Mouse (Mus musculus) retina, postnatal 7 days (tissue): Measurements from ENCODE around the gene Gria3.
A peak's percentile ranks its signal among the peaks of the same experiment; 100 is the strongest.

Experiments used
- DNase-seq: peaks from one replicate; pipeline ENCODE4 v3.0.0-alpha.2; 2012; ENCODE audit warnings: low read depth, low spot score

Gria3 gene

DNA sequence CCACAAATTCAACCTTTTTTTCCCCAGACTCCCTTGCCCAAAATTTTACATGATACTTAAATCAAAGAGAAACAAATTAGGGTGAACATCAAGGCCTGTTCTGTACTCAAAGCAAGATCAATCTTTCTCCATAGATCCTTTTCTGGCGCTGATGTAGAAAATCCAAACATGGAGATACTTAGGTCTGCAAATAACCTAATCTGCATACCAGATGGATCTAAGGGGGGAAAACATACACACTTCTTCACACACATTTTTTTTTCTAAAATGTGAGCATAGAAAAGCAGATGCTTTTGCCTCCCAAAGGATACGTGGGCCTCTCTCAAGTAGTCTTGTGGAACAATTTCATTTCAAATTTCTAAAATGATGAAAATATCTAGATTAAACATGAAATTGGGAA is 164.2 kb downstream of the Gria3 start:
- DNase-seq = no peak

- DNase-seq = no peak
Measured at GRCm38 (mm10) chrX:41573079-41573478, 172.4 kb downstream of the Gria3 start.

GRCm38 (mm10) chrX:41578797-41579196 is 178.1 kb downstream of the Gria3 start:
- DNase-seq = no peak

GRCm38 (mm10) chrX:41587692-41588091 is 187.0 kb downstream of the Gria3 start:
- no peak for DNase-seq

- no peak for DNase-seq
Measured at GRCm38 (mm10) chrX:41607181-41607580, 206.5 kb downstream of the Gria3 start.

- DNase-seq = peak; percentile 9
Measured at GRCm38 (mm10) chrX:41614920-41615319, 214.3 kb downstream of the Gria3 start.

DNA sequence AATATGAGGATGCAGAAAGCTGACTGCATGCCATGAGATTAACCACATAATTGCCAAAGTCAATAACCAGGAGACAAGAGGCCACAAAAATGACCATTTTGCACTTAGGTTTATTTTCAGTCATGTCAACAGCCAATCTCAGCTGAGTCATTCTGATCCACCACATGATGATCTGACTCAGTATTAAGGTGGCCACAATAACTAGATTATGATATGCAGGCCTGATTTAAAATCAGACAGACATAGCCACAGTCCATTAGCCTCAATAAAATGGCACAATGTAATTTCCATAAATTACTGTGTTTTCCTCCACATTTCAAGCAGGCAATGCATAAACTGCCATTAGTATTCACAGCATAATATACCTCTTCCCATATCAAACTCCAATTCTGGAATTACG is 216.3 kb downstream of the Gria3 start:
- DNase-seq = no peak

DNA sequence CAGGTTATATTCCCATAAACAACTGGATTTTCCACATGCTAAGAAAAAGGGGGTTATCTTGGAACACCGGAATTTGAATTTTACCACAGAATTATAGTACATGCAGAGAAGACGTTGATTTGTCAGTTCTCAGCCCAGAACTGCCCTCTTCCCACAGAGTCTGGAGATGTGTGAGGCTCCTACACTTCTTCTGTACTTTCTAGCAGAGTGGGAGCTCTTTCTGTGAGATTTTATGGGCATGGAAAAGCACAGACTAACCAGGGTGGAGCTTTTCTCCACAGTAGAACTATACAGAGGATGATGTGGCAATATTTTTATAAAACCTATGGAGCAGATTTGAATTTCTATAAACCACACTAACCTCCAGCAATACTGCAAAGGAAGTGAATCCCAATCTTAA is 217.7 kb downstream of the Gria3 start:
- DNase-seq = no peak

- DNase-seq = no peak
Measured at GRCm38 (mm10) chrX:41633576-41633975, 232.9 kb downstream of the Gria3 start.

DNA sequence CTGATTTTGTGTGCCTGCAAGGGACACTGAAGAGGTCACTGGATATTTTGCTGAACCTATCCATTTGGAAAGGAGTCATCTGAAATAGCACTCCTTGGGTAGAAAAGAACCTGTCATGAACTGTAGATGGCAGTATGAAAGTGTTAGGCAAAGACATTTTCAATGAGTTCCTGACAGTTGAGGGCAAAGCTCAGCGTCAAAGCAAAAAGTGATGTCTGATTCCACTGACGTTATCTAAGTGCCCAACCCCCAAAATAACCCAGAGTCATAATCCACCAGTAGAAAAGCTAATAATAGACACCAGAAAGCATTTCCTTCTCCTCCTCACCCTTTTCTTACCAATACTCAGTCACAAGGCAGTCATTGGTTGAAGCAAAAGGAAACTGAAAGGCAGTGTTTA is 244.3 kb downstream of the Gria3 start:
- DNase-seq = no peak

DNA sequence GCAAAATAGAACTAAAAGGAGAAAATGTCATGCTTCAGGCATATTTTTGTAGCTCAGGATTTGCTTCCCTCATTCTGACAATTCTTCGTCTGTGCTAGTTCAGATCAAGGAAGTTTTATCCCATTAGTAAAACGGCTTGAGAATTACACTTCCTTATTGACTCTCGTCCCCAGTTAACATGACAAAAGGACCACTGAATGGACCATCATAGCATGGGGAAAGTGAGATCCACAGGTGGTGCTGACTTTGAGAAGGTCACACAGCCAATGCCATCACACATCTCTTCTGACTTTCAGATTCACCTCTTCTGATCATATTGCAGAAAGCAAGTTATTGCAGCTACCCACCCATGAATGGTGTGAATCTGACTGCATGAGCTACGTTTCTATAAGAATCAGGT is 257.1 kb downstream of the Gria3 start:
- no peak for DNase-seq

DNA sequence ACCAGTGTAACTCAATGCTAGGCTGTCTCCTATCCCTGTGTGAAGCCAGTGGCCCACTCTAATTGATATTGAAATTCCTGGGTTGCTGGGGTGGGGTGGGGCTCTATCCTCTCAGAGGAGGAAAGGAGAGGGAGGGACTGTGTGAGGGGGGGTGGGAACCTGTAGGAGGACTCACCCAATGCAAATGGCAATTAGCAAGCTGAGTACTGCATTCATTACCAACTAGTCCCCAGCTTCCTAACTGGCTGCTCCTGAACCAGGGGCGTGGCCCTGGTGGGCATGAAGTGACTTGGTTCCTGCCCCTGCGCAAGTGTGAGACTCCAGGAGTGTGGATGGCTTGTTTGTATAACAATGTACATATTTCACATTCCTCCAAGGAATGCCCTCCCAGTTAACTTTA is 288.2 kb downstream of the Gria3 start:
- DNase-seq = no peak

GRCm38 (mm10) chrX:41692076-41692475 is 291.4 kb downstream of the Gria3 start:
- DNase-seq = peak; percentile 5
